Mouse (Mus musculus) limb, embryonic 15.5 days (tissue): ENCODE results near the gene H2afy2. TPM values are rescaled to one million over a fixed set of nuclear protein-coding genes. Genes with fewer than 3 reads are reported as not detected.
A peak's percentile ranks its signal among the peaks of the same experiment; 100 is the strongest.

Experiments used
- ATAC-seq: fragments of 200-750 bp; cut with Nextera tagmentation; 2 replicates; pipeline ENCODE4 v1.8.0; 2017; ENCODE audit warnings: low read depth, moderate TSS enrichment; ENCODE audit not compliant: insufficient number of reproducible peaks, low FRiP score, low TSS enrichment
- H3K27ac ChIP-seq: fragments of 300-500 bp; sonication (generic); 2 replicates; pipeline ENCODE4 v1.5.1; 2015; ENCODE audit warnings: moderate library complexity, mild to moderate bottlenecking, inconsistent platforms
- H3K27me3 ChIP-seq: fragments of 300-500 bp; sonication (generic); 2 replicates; pipeline ENCODE4 v1.6.1; 2015; ENCODE audit warnings: inconsistent platforms
- H3K36me3 ChIP-seq: fragments of 300-500 bp; sonication (generic); 2 replicates; pipeline ENCODE4 v1.6.1; 2015; ENCODE audit warnings: inconsistent platforms
- H3K4me1 ChIP-seq: fragments of 300-500 bp; sonication (generic); 2 replicates; pipeline ENCODE4 v1.6.1; 2015; ENCODE audit warnings: inconsistent platforms
- H3K4me2 ChIP-seq: fragments of 300-500 bp; sonication (generic); 2 replicates; pipeline ENCODE4 v1.6.1; 2015; ENCODE audit warnings: mild to moderate bottlenecking, inconsistent platforms
- H3K4me3 ChIP-seq: fragments of 300-500 bp; sonication (generic); 2 replicates; pipeline ENCODE4 v1.5.1; 2015; ENCODE audit warnings: mild to moderate bottlenecking, inconsistent platforms
- H3K9ac ChIP-seq: fragments of 300-500 bp; sonication (generic); 2 replicates; pipeline ENCODE4 v1.6.1; 2015; ENCODE audit warnings: inconsistent platforms
- H3K9me3 ChIP-seq: fragments of 300-500 bp; sonication (generic); 2 replicates; pipeline ENCODE4 v1.6.1; 2016; ENCODE audit warnings: inconsistent platforms
- WGBS: fragments of 180-500 bp; shearing (Covaris S2); methylation state at CpG from one replicate; pipeline ENCODE4 v1.1.7; 2015; 5-methylcytosine and 5-hydroxymethylcytosine counted together
- polyA plus RNA-seq: library from polyadenylated mRNA; unstranded; fragments of >200 nt; fragmentation: Nextera tagmentation; extraction: Ambion mirVana; gene quantifications from 2 replicates; pipeline ENCODE4 v1.2.1, GENCODE M21; 2015

H2afy2 gene
- polyA plus RNA-seq, 1 experiment from 2014 or later: 144 TPM

DNA sequence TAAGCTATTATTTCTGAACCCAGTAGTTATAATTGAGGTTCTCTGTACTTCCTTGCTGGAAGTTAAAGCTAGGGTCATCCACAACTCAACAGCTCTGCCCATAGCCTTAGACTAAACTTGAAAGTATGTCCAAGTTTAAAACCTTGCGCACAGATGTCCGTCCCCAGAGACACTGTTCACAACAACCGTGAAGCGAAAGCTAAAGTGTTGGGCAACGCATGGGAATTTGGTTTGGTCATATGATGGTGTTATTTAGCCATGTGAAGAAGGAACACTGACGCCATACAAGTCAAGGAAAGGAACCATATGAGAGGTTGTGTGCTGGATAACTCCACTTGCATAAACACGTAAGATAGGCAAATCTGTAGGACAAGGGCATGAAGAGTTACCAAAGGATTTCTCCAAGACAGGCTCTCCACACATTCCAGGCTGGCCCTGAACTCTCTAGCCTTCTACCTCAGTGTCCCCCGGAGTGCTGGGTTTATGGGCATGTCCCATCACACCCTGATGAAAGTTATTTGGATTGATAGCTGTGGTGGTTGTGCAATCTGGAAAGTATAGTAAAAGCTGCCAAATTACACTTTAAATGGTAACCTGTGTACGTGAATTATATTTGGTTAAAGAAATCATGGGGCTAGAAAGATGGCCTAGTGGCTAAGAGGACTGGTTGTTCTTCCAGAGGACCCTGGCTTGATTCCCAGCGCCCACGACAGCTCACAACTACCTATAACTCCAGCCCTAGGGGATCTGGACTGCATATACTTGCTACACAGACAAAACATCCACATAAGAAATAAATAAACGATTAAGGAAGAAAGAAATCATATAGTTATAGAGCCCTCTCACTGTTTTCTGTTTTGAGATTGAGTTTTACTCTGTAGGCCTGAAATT lies 66.3 kb downstream of the H2afy2 start:
- 88% methylated on average over 12 of the region's 12 CpGs for WGBS
- no peak for ATAC-seq
- H3K4me1 ChIP-seq: peaks cover 11% of the 10 kb centered on the region
- H3K27me3 ChIP-seq: no peaks in the 10 kb centered on the region
- no peaks in the 10 kb centered on the region for H3K9me3 ChIP-seq
- no peak overlapping the region for H3K9ac ChIP-seq
- no peak overlapping the region for H3K4me2 ChIP-seq
- no peak overlapping the region for H3K4me3 ChIP-seq
- H3K36me3 ChIP-seq: no peaks in the 10 kb centered on the region
- no peak overlapping the region for H3K27ac ChIP-seq

GRCm38 (mm10) chr10:61715996-61716864 lies 67.7 kb downstream of the H2afy2 start:
- Histone ChIP-seq H3K9ac (no peak overlapping the region), H3K27me3 (no peaks in the 10 kb centered on the region)

GRCm38 (mm10) chr10:61715462-61715837 lies 68.5 kb downstream of the H2afy2 start:
- Histone ChIP-seq H3K9me3 (no peaks in the 10 kb centered on the region), H3K27me3 (no peaks in the 10 kb centered on the region), H3K4me2 (peak overlapping the region; percentile 83), H3K27ac (no peak overlapping the region), H3K4me3 (peak overlapping the region; percentile 62), H3K4me1 (peaks cover 11% of the 10 kb centered on the region), H3K9ac (peak overlapping the region; percentile 45; the same call in 1 of the 2 replicates), H3K36me3 (no peaks in the 10 kb centered on the region)
- 0 out of 2 replicates have a peak, but pooled peaks have one; percentile 2 for ATAC-seq
- 4% methylated on average over 11 of the region's 11 CpGs for WGBS

More at GRCm38 (mm10) chr10:61715996-61716864, 67.7 kb downstream of the H2afy2 start:
- H3K4me1 ChIP-seq: peaks cover 11% of the 10 kb centered on the region
- peak overlapping the region; percentile 83 for H3K4me2 ChIP-seq
- peak overlapping the region; percentile 62; the same call in 1 of the 2 replicates for H3K4me3 ChIP-seq
- WGBS: 75% methylated on average over 7 of the region's 7 CpGs
- no peak for ATAC-seq
- H3K9me3 ChIP-seq: no peaks in the 10 kb centered on the region
- no peak overlapping the region for H3K27ac ChIP-seq
- H3K36me3 ChIP-seq: no peaks in the 10 kb centered on the region

DNA sequence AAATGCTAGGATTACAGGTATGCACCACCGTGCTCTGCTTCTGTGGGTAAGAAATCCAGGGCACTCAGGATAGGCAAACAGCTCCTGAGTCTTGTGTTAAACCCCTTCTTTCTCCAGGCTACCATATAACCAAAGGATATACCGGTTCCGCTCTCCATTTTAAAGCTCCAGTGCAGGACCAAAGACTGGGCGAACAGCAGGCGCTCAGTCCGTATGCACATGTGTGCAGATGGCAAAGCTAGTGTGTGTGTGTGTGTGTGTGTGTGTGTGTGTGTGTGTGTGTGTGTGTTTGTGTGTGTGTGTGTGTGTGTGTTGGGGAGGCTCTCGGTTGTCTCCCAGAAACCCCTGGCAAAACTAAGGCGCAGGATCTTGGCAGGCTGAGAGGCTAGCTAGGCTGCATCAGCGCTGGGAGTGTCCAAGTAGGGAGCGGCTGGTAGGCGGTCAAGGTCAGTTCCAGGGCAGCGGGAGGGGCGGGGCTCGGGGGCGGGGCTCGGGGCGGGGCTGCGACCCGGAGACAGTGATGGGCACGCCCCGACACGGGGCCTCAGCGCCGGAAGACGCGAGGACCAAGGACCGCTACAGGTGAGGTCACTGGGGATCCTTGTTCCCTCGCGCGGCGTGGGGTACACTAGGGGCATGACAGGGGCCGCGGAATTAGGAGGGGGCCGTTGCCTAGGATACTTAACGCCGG lies 69.0 kb downstream of the H2afy2 start, which contains the start of gene Aifm2:
Aifm2 (plus strand) TSS at position 493 of the 691 bp plus-strand sequence.
- Histone ChIP-seq H3K9me3 (no peaks in the 10 kb centered on the region), H3K4me1 (peaks cover 11% of the 10 kb centered on the region), H3K4me2 (peak within 1 kb of the TSS; percentile 83), H3K27me3 (no peaks in the 10 kb centered on the region), H3K4me3 (peak within 1 kb of the TSS; percentile 62), H3K9ac (peak within 1 kb of the TSS; percentile 45; the same call in 1 of the 2 replicates), H3K27ac (no peak within 1 kb of the TSS), H3K36me3 (no peaks in the 10 kb centered on the region)
- WGBS: 12% methylated on average over 36 of the region's 36 CpGs
- ATAC-seq: peak; percentile 79

DNA sequence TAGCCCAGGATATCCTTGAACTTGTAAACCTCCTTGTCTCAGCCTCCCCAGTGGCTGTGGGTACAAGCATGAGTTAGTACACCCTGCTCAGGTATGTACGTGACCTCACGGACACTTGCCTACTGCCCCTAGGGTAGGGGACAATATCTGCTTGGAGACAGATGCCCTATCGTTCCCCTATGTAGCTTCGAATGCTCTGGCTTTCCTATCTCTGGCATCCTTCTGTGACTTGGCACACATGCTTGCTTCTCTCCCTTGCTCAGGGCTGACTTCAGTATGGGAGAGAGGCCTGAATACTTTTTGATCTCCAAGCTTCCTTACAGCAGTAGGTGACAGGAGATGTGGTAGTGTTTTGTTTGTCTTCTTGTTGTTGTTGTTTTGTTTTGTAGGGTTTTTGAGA lies 69.8 kb downstream of the H2afy2 start:
- Histone ChIP-seq H3K9me3 (no peaks in the 10 kb centered on the region), H3K27me3 (no peaks in the 10 kb centered on the region), H3K4me2 (no peak overlapping the region), H3K4me1 (peaks cover 11% of the 10 kb centered on the region), H3K27ac (no peak overlapping the region), H3K4me3 (no peak overlapping the region), H3K36me3 (no peaks in the 10 kb centered on the region), H3K9ac (no peak overlapping the region)
- 89% methylated on average over 4 of the region's 4 CpGs for WGBS
- no peak for ATAC-seq

GRCm38 (mm10) chr10:61713601-61714000 lies 70.3 kb downstream of the H2afy2 start:
- Histone ChIP-seq H3K36me3 (no peaks in the 10 kb centered on the region), H3K4me3 (no peak overlapping the region), H3K9ac (no peak overlapping the region), H3K27me3 (no peaks in the 10 kb centered on the region), H3K27ac (no peak overlapping the region), H3K4me2 (no peak overlapping the region), H3K9me3 (no peaks in the 10 kb centered on the region), H3K4me1 (peaks cover 11% of the 10 kb centered on the region)
- ATAC-seq: no peak
- 58% methylated on average over 3 of the region's 3 CpGs for WGBS

DNA sequence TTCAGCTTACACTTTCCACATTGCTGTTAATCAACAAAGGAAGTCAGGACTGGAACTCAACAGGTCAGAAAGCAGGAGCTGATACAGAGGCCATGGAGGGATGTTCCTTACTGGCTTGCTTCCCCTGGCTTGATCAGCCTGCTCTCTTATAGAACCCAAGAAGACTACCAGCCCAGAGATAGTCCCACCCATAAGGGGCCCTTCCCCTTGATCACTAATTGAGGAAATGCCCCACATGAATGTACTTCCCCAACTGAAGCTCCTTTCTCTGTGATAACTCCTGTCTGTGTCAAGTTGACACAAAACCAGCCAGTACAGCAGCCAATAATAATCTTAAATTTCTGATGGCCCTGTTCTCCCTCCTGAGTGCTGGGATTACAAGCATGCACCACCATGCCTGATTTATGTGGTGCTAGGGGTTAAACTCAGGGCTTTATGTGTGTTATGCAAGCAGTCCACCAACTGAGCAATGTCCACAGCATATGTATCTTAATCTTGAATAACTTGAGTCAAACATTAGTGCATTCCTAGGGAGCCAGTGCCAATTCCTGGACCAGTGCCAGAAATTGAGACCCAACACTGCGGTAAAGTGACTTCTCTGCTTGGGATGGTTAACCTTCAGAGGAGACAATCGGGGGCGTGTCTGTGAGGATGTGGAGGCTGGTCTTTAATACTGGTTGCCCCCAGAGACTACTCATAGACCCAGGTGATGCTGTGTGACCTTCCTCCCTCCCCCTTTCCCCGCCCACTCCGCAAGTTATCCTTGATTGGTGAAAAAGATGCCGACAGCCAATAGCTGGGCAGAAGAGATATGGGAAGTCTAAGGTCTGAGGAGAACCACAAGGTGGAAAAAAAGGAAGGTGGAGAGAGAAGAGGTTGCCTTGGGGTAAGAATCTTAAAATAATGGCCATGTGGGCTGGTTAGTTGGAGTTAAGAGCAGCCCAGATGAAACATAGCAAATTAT lies 77.3 kb downstream of the H2afy2 start:
- WGBS: 63% methylated on average over 6 of the region's 6 CpGs
- H3K9ac ChIP-seq: no peak overlapping the region
- no peak for ATAC-seq
- H3K27me3 ChIP-seq: no peaks in the 10 kb centered on the region
- H3K4me1 ChIP-seq: no peaks in the 10 kb centered on the region
- no peak overlapping the region for H3K4me2 ChIP-seq
- H3K36me3 ChIP-seq: peaks cover 25% of the 10 kb centered on the region
- no peak overlapping the region for H3K27ac ChIP-seq
- no peak overlapping the region for H3K4me3 ChIP-seq
- H3K9me3 ChIP-seq: no peaks in the 10 kb centered on the region

- H3K27ac ChIP-seq: no peak overlapping the region
- no peak for ATAC-seq
- no peaks in the 10 kb centered on the region for H3K27me3 ChIP-seq
- H3K9ac ChIP-seq: no peak overlapping the region
- 75% methylated on average over 4 of the region's 4 CpGs for WGBS
- peaks cover 34% of the 10 kb centered on the region for H3K36me3 ChIP-seq
- no peak overlapping the region for H3K4me3 ChIP-seq
- no peaks in the 10 kb centered on the region for H3K9me3 ChIP-seq
- H3K4me1 ChIP-seq: no peaks in the 10 kb centered on the region
- no peak overlapping the region for H3K4me2 ChIP-seq
These were observed 79.3 kb downstream of the H2afy2 start for GRCm38 (mm10) chr10:61704663-61705062.

- Histone ChIP-seq H3K36me3 (peaks cover 39% of the 10 kb centered on the region), H3K27me3 (no peaks in the 10 kb centered on the region), H3K27ac (no peak overlapping the region), H3K4me3 (peak overlapping the region; percentile 96), H3K4me2 (peak overlapping the region; percentile 100), H3K4me1 (peaks cover 17% of the 10 kb centered on the region), H3K9me3 (no peaks in the 10 kb centered on the region), H3K9ac (peak overlapping the region; percentile 82; the same call in 1 of the 2 replicates)
- 86% methylated on average over 2 of the region's 2 CpGs for WGBS
- no peak for ATAC-seq
These were observed 86.9 kb downstream of the H2afy2 start for GRCm38 (mm10) chr10:61697028-61697427.

GRCm38 (mm10) chr10:61696560-61696823 lies 87.5 kb downstream of the H2afy2 start:
- Histone ChIP-seq H3K9ac (peak overlapping the region; percentile 82), H3K4me3 (peak overlapping the region; percentile 96), H3K9me3 (no peaks in the 10 kb centered on the region), H3K4me1 (peaks cover 17% of the 10 kb centered on the region), H3K27ac (no peak overlapping the region), H3K27me3 (no peaks in the 10 kb centered on the region), H3K4me2 (peak overlapping the region; percentile 100), H3K36me3 (peaks cover 39% of the 10 kb centered on the region)
- ATAC-seq: no peak
- 12% methylated on average over 19 of the region's 19 CpGs for WGBS
